Mouse (Mus musculus) myocyte (in vitro differentiated cells): ENCODE results near the gene Olfr1293-ps. TPM values are rescaled to one million over a fixed set of nuclear protein-coding genes. Genes with fewer than 3 reads are reported as not detected.

Experiments used
- H3K27me3 ChIP-seq: one replicate; pipeline ENCODE4 v1.6.1; 2011; ENCODE audit not compliant: control insufficient read depth, insufficient read depth, insufficient read length
- H3K36me3 ChIP-seq: one replicate; pipeline ENCODE4 v1.6.1; 2011; ENCODE audit not compliant: control insufficient read depth, insufficient read depth
- H3K4me2 ChIP-seq: one replicate; pipeline ENCODE4 v1.6.1; 2011; ENCODE audit warnings: low read depth, control low read depth
- H3K4me3 ChIP-seq: one replicate; pipeline ENCODE4 v1.5.1; 2011; ENCODE audit warnings: mild to moderate bottlenecking, control low read depth, moderate library complexity
- H3K79me2 ChIP-seq: one replicate; pipeline ENCODE4 v1.6.1; 2011; ENCODE audit not compliant: control insufficient read depth, insufficient read depth
- H3ac ChIP-seq: one replicate; pipeline ENCODE4 v1.6.1; 2011; ENCODE audit not compliant: control insufficient read depth, insufficient read length
- CEBPB ChIP-seq: IDR thresholded peaks from 2 replicates; pipeline ENCODE4 v1.6.1; 2011; ENCODE audit warnings: mild to moderate bottlenecking, moderate library complexity; ENCODE audit not compliant: poor library complexity, insufficient read depth, severe bottlenecking
- E2F4 ChIP-seq: IDR thresholded peaks from one replicate; pipeline ENCODE4 v1.6.1; 2011; ENCODE audit warnings: mild to moderate bottlenecking, control low read depth, moderate library complexity; ENCODE audit not compliant: insufficient read depth
- MAX ChIP-seq: IDR thresholded peaks from one replicate; pipeline ENCODE4 v1.6.1; 2011; ENCODE audit warnings: low read depth, mild to moderate bottlenecking, control low read depth
- MYOD1 ChIP-seq, 3 experiments: IDR thresholded peaks; one replicate each; pipeline ENCODE4 v1.6.1; 2011; ENCODE audit warnings: control low read depth in 2 of 3, low read depth in 2 of 3, mild to moderate bottlenecking in 2 of 3, moderate library complexity in 1 of 3; ENCODE audit not compliant: insufficient read length in 2 of 3, control insufficient read depth in 1 of 3
- MYOG ChIP-seq, 3 experiments: IDR thresholded peaks; one replicate each; pipeline ENCODE4 v1.6.1; 2011; ENCODE audit warnings: control low read depth in 2 of 3, low read depth in 2 of 3, mild to moderate bottlenecking in 2 of 3; ENCODE audit not compliant: insufficient read length in 2 of 3, control insufficient read depth in 1 of 3, insufficient read depth in 1 of 3
- POLR2A ChIP-seq: IDR thresholded peaks from one replicate; pipeline ENCODE4 v1.6.1; 2011; ENCODE audit warnings: low read depth, mild to moderate bottlenecking, control low read depth, moderate library complexity; ENCODE audit not compliant: insufficient read length
- POLR2AphosphoS2 ChIP-seq: IDR thresholded peaks from one replicate; pipeline ENCODE4 v1.6.1; 2011; ENCODE audit warnings: low read depth, control low read depth; ENCODE audit not compliant: insufficient read length
- REST ChIP-seq: IDR thresholded peaks from one replicate; pipeline ENCODE4 v1.6.1; 2011; ENCODE audit warnings: mild to moderate bottlenecking, control low read depth, moderate library complexity; ENCODE audit not compliant: insufficient read depth, insufficient read length
- SRF ChIP-seq: IDR thresholded peaks from one replicate; pipeline ENCODE4 v1.6.1; 2011; ENCODE audit warnings: low read depth; ENCODE audit not compliant: control insufficient read depth, insufficient read length
- TCF12 ChIP-seq: IDR thresholded peaks from one replicate; pipeline ENCODE4 v1.6.1; 2011; ENCODE audit warnings: mild to moderate bottlenecking, control low read depth; ENCODE audit not compliant: poor library complexity, insufficient read depth, severe bottlenecking
- TCF3 ChIP-seq: IDR thresholded peaks from one replicate; pipeline ENCODE4 v1.6.1; 2011; ENCODE audit warnings: low read depth, control low read depth; ENCODE audit not compliant: insufficient read length
- USF1 ChIP-seq: IDR thresholded peaks from one replicate; pipeline ENCODE4 v1.6.1; 2011; ENCODE audit warnings: low read depth, mild to moderate bottlenecking, control low read depth, moderate library complexity
- polyA plus RNA-seq: library from polyadenylated mRNA; unstranded; fragments of >200 nt; fragmentation: generic; extraction: Trizol; gene quantifications from one replicate; pipeline ENCODE4 v1.2.1, GENCODE M21; 2012; ENCODE audit warnings: missing spikeins

Olfr1293-ps gene
- polyA plus RNA-seq, 1 experiment: not detected

DNA sequence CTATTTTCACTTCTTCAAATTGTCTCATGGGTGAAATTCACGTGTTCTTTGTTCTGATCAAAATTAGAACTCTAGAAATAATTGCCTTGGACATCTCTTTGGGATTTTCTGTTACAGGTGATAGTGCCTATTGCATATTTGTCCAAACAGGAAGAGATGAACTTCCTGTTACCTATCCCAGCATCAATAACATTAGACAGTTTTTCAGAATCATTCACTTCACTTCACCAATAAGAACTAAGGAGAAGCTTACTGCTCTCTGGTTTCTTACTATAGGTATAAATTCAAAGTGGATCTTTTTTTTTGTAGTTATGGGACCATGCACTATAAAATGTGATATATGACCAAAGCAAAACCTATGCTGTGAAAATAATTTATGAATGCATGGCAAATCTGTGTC is 15.2 kb downstream of the Olfr1293-ps start, which contains the start of gene Olfr1294:
TSS of gene Olfr1294 (minus strand) at position 101 of the 400 bp plus-strand sequence.
- no peaks in the 10 kb centered on the region for H3K27me3 ChIP-seq
- H3K79me2 ChIP-seq: no peaks in the 10 kb centered on the region
- H3K4me3 ChIP-seq: no peak within 1 kb of the TSS
- H3K4me2 ChIP-seq: no peak within 1 kb of the TSS
- H3K36me3 ChIP-seq: no peaks in the 10 kb centered on the region
- TF ChIP-seq TCF12: no peak
- TF ChIP-seq E2F4: no peak
- TF ChIP-seq TCF3: no peak
- TF ChIP-seq SRF: no peak
- no peak for TF ChIP-seq REST
- TF ChIP-seq MYOG (IDR thresholded peaks at IDR 0.05; ENCODE audit: control insufficient read depth in 1 of 3, insufficient read depth in 1 of 3, insufficient read length in 2 of 3, low read depth in 2 of 3): no peak
- no peak for TF ChIP-seq POLR2AphosphoS2
- no peak for TF ChIP-seq MAX
- no peak for TF ChIP-seq MYOD1 (IDR thresholded peaks at IDR 0.05; ENCODE audit: control insufficient read depth in 1 of 3, insufficient read length in 2 of 3, low read depth in 2 of 3)
- TF ChIP-seq CEBPB: no peak
- no peak for TF ChIP-seq USF1
- TF ChIP-seq POLR2A: no peak
- no peak within 1 kb of the TSS for H3ac ChIP-seq

DNA sequence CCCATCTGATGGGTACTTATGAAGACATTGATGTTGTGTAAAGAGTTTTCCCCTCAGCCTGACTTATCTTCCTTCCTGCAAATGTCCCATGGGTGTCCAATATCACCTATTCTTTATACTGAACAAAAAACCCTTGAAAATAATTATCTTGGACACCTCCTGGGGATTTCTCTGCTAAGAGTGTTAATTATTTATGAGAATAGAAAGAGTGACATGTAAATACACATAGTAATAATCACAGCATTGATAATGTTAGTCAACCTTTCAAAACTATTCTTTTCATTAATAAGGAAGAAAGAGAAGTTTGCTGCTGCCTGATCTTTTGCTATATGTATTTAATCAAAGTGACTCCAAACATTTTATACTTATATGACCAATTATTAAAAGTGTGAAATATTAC is 44.6 kb downstream of the Olfr1293-ps start, which contains the start of gene Olfr1295:
TSS of gene Olfr1295 (minus strand) at position 101 of the 400 bp plus-strand sequence.
- no peak for TF ChIP-seq TCF12
- TF ChIP-seq USF1: no peak
- no peak for TF ChIP-seq MYOD1 (IDR thresholded peaks at IDR 0.05; ENCODE audit: control insufficient read depth in 1 of 3, insufficient read length in 2 of 3, low read depth in 2 of 3)
- no peak for TF ChIP-seq POLR2AphosphoS2
- TF ChIP-seq REST: no peak
- no peak for TF ChIP-seq E2F4
- no peak for TF ChIP-seq MYOG (IDR thresholded peaks at IDR 0.05; ENCODE audit: control insufficient read depth in 1 of 3, insufficient read depth in 1 of 3, insufficient read length in 2 of 3, low read depth in 2 of 3)
- no peak for TF ChIP-seq MAX
- TF ChIP-seq POLR2A: no peak
- TF ChIP-seq CEBPB: no peak
- no peak for TF ChIP-seq SRF
- TF ChIP-seq TCF3: no peak
- Histone ChIP-seq H3ac (no peak within 1 kb of the TSS), H3K4me2 (no peak within 1 kb of the TSS), H3K79me2 (no peaks in the 10 kb centered on the region), H3K4me3 (no peak within 1 kb of the TSS), H3K36me3 (no peaks in the 10 kb centered on the region), H3K27me3 (no peaks in the 10 kb centered on the region)

Other genes with a start within 250 kb of the Olfr1293-ps start
- gene Olfr1278, start 235.1 kb upstream of the Olfr1293-ps start, polyA plus RNA-seq: not detected
- gene Olfr1279, start 224.6 kb upstream of the Olfr1293-ps start, polyA plus RNA-seq: not detected
- gene Olfr1280, start 211.2 kb upstream of the Olfr1293-ps start, polyA plus RNA-seq: not detected
- gene Olfr1281, start 198.7 kb upstream of the Olfr1293-ps start, polyA plus RNA-seq: not detected
- gene Olfr1282, start 189.1 kb upstream of the Olfr1293-ps start, polyA plus RNA-seq: not detected
- gene Olfr1283, start 158.4 kb upstream of the Olfr1293-ps start, polyA plus RNA-seq: not detected
- gene Olfr1284, start 149.7 kb upstream of the Olfr1293-ps start, polyA plus RNA-seq: not detected
- gene Olfr1286, start 102.1 kb upstream of the Olfr1293-ps start, polyA plus RNA-seq: not detected
- not detected for gene Olfr1287, start 76.1 kb upstream of the Olfr1293-ps start, polyA plus RNA-seq
- not detected for gene Olfr1288, start 51.1 kb upstream of the Olfr1293-ps start, polyA plus RNA-seq
- not detected for gene Olfr1289, start 44.4 kb upstream of the Olfr1293-ps start, polyA plus RNA-seq
- gene Olfr1290, start 31.4 kb upstream of the Olfr1293-ps start, polyA plus RNA-seq: not detected
- gene Olfr1291-ps1, start 28.0 kb upstream of the Olfr1293-ps start, polyA plus RNA-seq: not detected
- not detected for gene Olfr1294, start 15.1 kb downstream of the Olfr1293-ps start, polyA plus RNA-seq
- not detected for gene Olfr1295, start 44.5 kb downstream of the Olfr1293-ps start, polyA plus RNA-seq
- not detected for gene Olfr1297, start 101.3 kb downstream of the Olfr1293-ps start, polyA plus RNA-seq
- not detected for gene Olfr1298, start 124.0 kb downstream of the Olfr1293-ps start, polyA plus RNA-seq
- gene Olfr1299, start 136.2 kb downstream of the Olfr1293-ps start, polyA plus RNA-seq: not detected
- gene Olfr1301, start 225.8 kb downstream of the Olfr1293-ps start, polyA plus RNA-seq: not detected